Mouse (Mus musculus) layer of hippocampus, adult 2 months (tissue): Measurements from ENCODE around the gene P4ha2. TPM values are rescaled to one million over a fixed set of nuclear protein-coding genes. Genes with fewer than 3 reads are reported as not detected.

Experiments used
- DNase-seq, 2 experiments: peaks; one replicate each; pipeline ENCODE4 v3.0.0; 2022; ENCODE audit warnings: low spot score in 2 of 2
- H3K27ac ChIP-seq: fragments of 200-600 bp; 2 replicates; pipeline ENCODE4 v1.8.1; 2022
- H3K4me3 ChIP-seq: fragments of 200-600 bp; 2 replicates; pipeline ENCODE4 v1.8.1; 2022; ENCODE audit warnings: mild to moderate bottlenecking
- CTCF ChIP-seq: fragments of 200-600 bp; conservative IDR thresholded peaks from 2 replicates; pipeline ENCODE4 v1.8.1; 2022; ENCODE audit warnings: antibody characterized with exemption, mild to moderate bottlenecking, moderate library complexity
- total RNA-seq, 2 experiments: library from RNA; stranded (reverse); gene quantifications; 2 replicates each; pipeline ENCODE4 v1.2.3; 2021

Gene P4ha2
- total RNA-seq, 2 experiments from 2014 or later, result 18.6 to 28.7 TPM

DNA sequence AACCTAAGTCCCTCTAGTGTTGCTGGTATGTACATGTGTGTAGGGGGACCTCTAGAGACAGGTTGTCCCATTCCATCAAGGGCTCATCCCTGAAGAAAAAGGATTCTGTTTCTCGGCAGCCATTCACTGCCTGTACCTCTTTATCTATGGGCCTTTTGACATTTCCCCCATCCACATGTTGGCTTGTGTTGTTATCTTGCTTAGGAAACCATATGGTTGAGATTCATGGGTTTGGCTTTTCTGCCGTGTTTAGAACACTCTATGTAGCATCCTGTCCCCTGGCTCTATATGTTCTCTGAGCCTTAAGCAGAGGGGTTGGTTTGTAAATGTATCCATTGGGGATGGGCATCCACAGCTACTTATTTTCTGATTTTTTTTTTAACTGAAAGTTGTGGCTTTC is 61.6 kb downstream of the P4ha2 start:
- TF ChIP-seq CTCF, result no peak
- DNase-seq, result no peak
- no peak overlapping the region for H3K27ac ChIP-seq

DNA sequence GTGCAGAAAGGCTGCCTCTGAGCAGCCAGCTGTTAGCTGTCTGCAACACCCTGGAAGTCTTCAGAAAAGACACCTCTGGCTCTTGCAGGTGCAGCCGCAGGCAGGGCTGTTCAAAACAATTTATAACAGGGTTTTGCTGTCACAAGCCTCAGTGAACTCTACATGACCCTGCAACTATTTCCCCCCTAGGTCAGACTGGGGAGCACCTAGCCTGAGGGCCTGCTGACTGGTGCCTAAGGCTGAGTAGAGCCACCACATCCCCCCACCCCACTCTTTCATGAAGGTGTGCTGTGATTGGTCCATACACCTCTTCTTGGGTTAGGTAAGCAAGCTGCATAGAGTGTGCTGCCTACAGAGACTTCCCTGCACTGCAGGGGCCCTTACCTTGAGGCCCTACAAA is 63.1 kb downstream of the P4ha2 start:
- DNase-seq, result no peak
- Histone ChIP-seq H3K27ac (no peak overlapping the region), H3K4me3 (no peak overlapping the region)
- TF ChIP-seq CTCF, result no peak

More for the DNA sequence above, 61.6 kb downstream of the P4ha2 start:
- no peak overlapping the region for H3K4me3 ChIP-seq

DNA sequence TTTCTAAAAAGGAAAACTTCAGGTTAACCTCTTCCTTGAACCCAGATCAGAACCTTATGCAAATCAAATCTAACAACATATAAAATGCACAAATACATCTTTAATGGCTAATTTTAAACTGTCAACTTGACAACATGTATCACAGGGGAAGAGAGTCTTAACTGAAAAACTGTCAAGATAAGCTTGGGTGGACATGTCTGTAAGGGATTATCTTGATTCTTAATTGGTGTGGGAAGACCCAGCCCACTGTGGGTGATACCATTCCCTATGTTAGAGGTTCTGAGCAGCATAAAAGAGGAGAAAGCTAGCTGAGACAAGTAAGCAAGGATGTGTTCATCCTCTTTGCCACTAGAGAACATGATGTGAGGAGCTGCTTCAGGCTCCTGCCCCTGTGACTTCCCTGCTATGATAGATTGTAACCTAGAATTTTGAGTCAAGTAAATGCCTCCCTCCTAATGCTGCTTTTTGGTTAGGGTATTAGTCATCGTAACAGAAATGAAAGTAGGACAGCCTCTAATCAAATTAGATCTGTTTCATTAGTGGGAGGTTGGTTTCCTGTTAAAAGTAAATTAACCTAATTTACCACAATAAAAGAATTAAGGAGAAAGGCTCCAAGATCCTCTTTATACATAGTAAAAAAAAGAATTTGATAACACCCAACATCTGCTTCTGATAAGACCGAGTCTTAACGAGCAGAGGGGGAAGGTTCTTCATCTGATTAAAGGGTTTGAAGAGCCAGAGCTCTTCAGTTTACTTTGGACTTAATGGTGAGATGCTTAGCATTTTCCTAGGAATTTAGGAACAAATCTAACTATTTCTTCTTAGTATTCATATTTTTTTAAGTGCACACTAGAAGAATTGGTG is 69.8 kb downstream of the P4ha2 start:
- no peak for TF ChIP-seq CTCF
- H3K4me3 ChIP-seq, result no peak overlapping the region
- no peak for DNase-seq
- H3K27ac ChIP-seq, result no peak overlapping the region

DNA sequence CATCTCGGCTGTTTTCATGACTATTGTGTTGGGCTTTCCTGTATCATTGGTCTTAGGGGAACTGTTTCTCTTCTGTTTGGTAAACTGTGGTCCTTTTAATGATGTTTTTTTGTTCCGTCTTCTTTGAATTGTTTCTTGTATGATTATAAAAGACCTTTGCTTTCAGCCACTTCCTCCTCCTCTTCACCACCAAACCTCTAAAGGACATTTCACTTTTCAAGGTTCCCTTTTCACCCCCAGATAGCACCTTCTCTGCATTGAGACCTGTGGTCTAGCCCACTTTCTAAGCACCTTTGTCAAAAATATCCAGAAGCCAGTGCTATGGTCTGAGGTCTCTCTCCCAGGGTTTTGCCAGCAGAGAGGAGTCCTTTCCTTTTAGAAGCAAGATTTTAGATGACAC is 71.3 kb downstream of the P4ha2 start:
- H3K27ac ChIP-seq, result no peak overlapping the region
- no peak overlapping the region for H3K4me3 ChIP-seq
- TF ChIP-seq CTCF, result no peak
- DNase-seq, result no peak

DNA sequence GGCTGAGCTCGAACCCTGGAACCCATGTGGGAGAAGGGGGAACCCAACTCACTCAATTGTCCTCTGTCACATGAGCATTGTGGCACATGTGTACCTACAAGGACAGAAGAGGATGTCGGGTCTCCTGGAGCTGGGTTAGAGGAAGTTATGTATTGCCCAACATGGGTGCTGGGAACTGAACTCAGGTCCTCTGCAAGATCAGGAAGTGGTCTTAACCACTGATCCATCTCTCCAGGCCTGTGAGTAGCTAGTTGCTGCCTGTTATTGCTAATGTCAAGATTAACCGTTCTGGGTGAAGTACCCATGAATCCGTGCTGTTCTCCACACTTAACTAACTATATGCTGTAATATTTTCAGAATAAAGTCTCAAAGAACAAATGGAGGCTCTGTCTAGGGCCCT is 74.3 kb downstream of the P4ha2 start:
- no peak overlapping the region for H3K4me3 ChIP-seq
- no peak for TF ChIP-seq CTCF
- no peak overlapping the region for H3K27ac ChIP-seq
- no peak for DNase-seq

DNA sequence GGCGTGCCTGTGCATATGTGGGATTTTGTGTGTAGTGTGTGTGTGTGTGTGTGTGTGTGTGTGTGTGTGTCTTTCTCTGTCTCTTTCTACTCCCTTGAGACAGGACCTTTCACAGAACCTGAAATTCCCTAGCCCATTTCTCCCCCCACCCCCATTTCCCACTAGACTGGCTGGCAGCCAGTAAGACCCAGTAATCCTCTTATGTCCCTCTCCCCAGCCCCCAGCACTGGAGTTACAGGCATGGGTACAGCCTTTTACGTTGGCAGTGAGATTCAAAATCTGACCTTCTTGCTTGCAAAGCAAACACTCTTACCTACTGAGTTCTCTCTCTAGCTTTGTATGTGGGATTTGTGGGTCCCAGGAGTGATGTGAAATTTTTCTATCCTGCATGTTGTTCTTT is 75.0 kb downstream of the P4ha2 start:
- DNase-seq, result no peak
- H3K27ac ChIP-seq, result no peak overlapping the region
- TF ChIP-seq CTCF, result no peak
- no peak overlapping the region for H3K4me3 ChIP-seq

Other genes with a start within 250 kb of the P4ha2 start
- gene Gm12216, start 240.8 kb upstream of the P4ha2 start, total RNA-seq, result 1 to 10 TPM; 8.5 to 8.9 TPM
- 10 to 100 TPM; 10.7 to 12.4 TPM for gene Slc22a5, start 208.4 kb upstream of the P4ha2 start, total RNA-seq
- 1 to 10 TPM; 1.8 TPM for gene Slc22a21, start 119.8 kb upstream of the P4ha2 start, total RNA-seq
- gene Slc22a4, start 72.0 kb upstream of the P4ha2 start, total RNA-seq, result 1 to 10 TPM; 5.9 to 6.9 TPM
- gene Pdlim4, start 31.1 kb upstream of the P4ha2 start, total RNA-seq, result 10 to 100 TPM; 13.4 to 14.3 TPM
- gene Csf2, start 149.6 kb downstream of the P4ha2 start, total RNA-seq, result not detected
- gene Il3, start 167.2 kb downstream of the P4ha2 start, total RNA-seq, result not detected
- 100 to 1,000 TPM; 188 to 202 TPM for gene Acsl6, start 203.7 kb downstream of the P4ha2 start, total RNA-seq